Mouse (Mus musculus) naive thymus-derived CD4-positive, alpha-beta T cell, adult 5 months (primary cell): ENCODE results near the gene Kremen2. TPM values are rescaled to one million over a fixed set of nuclear protein-coding genes. Genes with fewer than 3 reads are reported as not detected.

Experiments
- polyA plus RNA-seq: library from polyadenylated mRNA; unstranded; fragments of 100-300 nt; shearing (Covaris generic); gene quantifications from one replicate; pipeline ENCODE4 v1.2.1, GENCODE M21; 2017

The Kremen2 gene
- polyA plus RNA-seq, result 0.81 TPM

DNA sequence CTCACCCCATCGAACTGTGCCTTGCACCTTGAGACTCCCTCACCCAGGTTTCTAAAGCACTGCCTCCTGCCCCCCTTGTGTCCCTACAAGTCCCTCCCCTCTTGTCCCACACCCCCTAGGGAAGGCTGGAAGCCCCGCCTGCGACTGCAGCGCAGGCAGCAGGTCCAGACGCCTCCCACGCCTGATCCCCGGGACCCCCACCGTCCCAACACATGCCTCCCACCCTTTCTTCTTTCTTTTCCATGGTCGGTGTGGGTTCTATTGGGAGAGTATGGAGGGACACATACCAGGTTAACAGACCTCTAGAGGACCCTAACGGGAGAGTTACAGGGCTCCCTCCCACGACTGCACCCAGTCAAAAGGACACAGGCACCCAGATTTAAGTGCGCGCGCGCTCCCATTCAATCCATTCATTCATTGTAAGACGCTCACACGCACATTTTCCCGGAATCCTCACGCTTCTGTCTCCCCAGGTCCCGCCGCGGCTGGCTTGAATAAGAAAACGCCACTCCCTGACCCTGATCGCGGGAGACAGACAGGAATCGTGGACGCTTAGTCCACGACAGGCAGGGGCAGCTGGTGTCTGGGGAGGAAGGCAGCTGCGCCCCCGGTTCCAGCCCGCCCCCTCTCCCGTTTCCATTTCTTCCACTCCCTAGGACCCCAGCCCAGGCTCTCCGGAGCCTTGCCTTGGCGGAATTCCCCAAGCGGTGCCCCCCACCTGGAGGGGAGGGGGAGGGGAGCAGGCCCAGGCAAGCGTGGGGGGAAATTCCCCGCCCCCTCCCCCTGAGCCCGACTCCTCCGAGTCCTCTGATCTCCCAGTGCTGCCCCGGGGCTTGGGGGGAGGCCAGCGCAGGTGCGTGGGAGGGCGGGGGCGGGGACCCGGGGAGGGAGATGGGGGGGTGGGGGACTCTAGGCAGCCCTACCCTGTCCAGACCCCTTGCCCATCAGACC is at the start of gene Kremen2:
Kremen2 (minus strand) TSS at position 533 of the 951 bp plus-strand sequence.

DNA sequence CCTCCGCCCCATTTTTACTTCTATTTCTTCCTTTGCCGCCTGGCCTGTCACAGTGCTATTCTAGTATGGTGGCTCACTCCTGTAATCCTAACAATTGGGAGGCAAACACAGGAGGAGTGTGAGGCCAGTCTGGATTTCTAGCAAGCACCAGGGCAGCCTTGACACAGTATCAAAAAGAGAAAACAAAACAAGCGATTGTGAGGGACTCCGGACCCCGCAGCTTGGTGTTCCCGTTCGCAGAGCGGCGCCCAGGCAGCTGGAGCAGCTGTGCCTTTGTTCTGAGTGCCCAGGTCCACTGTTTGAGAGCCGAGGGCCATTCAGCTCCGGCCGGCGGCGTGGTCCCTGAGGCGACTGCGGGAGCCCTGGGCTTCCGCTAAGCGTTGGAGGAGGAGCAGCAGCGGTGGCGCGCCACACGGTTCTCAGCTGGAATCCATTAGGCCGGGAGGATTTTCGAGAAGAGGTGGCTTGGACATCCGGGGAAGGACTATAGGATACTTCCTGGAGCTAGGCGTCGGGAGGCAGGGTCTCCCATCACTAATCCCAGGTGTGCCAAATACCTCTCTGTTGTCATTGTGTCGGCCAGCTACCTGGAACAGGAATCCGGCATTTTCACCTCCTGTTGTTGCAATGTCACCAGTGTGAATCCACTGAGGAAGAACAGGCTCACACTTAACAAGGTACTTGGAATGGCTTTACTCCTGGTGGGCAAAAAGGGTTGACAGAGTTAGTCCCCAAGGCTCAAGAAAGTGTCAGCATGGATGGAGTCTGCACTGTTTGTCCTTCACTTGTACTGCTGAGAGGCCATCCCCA is 44.8 kb upstream of the Kremen2 start, which contains the start of gene Srrm2:
Srrm2 (plus strand) TSS at position 264 of the 810 bp plus-strand sequence.

DNA sequence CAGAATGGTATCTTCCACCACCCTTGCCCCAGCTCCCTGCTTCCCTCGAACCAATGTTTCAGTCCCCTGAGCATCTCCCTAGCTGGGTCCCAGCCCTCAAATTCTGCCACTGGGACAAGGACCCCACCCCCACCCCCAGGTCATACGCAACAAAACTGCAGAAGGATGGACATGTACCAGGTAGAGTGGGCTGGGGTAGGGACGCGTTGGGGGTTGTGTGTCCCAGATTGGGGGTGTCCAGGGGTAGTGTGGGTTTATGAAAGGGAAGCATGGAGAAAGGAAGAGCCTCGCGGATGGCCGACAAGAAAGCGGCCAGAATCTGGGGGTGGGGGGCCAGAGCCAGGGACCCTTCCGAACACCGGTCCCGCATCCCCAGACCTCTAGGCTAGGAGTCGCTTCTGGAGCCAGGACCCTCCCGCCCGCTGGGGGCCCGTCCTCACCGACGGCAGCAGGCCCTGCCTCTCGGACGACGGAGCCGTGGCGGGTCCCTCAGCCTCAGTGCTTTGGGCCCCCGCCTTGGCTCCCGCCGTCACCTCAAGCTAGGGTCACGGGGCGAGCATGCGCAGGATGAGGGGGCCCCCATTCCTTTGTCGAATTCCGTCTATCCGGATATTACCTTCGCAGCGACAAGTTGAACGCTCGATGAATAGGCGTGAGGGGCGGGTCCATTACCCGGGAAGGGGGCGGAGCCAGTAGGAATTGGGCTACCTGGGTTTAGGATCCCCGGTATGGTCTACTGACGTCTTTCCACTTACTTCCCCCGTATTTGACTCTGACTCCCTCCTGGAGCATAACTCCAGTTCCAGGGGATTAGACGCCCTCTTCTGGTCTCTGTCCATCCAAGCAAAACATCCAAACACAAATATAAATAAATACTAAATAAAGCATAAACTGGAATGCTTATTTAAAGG is 40.2 kb upstream of the Kremen2 start, which contains the start of gene Flywch2:
Flywch2 (minus strand) TSS at position 521 of the 911 bp plus-strand sequence.

DNA sequence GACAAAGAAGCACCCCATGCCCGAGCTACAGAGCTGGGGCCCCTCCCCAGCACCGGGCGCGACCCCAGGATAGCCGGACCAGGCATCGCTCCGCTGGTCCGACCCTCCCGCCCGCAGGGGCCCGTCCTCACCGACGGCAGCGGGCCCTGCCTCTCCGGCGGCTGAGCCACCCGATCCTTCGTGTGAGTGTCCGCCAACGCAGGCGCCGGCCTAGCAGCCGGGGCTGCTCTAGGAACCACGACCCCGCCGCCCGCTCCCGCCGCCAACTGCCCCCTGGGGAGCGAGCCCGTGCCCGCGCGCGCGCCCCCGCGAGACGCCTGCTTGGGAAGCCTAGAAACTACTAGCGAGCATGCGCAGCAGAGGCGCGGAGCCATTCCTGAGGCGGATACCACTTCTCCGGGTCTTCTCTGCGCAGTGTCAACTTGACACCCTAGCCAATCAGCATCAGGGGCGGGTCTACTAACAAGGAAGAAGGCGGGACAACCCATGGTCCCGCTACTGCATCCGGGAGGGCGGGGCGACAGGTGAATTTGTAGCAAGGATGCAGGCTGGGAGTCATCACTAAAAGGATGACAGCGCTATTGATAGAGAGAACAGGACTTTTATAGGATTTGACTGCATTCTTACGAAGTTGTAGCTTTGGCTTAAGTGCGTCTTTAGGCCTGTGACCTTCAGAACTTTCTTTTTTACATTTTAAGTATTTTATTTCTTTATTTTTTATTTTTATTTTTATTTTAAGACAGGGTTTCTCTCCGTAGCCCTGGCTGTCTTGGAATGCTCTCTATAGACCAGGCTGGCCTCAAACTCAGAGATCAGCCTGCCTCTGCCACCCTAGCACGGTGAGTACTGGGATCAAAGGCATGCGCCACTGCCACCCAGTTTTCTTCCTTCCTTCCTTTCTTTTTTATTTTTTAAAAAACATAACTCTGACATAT is 25.9 kb upstream of the Kremen2 start, which contains the start of gene Flywch1:
Flywch1 (minus strand) TSS at position 319 of the 935 bp plus-strand sequence.

DNA sequence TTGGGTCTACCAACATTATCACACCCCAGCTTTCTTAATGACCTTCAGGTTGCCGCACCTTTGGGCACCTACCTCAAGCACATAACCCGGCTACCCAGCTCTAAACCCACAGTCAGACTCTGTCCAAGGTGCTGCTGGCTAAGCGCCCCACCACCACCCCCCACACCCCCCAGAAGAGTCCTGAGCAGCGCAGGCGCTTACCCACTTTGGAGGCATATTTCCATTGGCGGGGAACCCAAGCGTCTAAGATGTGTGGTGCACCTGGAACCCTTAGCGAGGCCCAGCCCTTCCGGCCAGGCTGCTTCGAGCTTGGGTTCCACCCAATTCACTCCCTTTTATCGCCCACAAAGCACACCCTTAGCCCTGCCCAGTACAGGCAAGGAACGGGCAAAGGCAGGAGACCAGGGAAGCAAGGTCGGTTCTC is 5.0 kb downstream of the Kremen2 start, which contains the start of gene Paqr4:
Paqr4 (minus strand) TSS at position 270 of the 424 bp plus-strand sequence.

DNA sequence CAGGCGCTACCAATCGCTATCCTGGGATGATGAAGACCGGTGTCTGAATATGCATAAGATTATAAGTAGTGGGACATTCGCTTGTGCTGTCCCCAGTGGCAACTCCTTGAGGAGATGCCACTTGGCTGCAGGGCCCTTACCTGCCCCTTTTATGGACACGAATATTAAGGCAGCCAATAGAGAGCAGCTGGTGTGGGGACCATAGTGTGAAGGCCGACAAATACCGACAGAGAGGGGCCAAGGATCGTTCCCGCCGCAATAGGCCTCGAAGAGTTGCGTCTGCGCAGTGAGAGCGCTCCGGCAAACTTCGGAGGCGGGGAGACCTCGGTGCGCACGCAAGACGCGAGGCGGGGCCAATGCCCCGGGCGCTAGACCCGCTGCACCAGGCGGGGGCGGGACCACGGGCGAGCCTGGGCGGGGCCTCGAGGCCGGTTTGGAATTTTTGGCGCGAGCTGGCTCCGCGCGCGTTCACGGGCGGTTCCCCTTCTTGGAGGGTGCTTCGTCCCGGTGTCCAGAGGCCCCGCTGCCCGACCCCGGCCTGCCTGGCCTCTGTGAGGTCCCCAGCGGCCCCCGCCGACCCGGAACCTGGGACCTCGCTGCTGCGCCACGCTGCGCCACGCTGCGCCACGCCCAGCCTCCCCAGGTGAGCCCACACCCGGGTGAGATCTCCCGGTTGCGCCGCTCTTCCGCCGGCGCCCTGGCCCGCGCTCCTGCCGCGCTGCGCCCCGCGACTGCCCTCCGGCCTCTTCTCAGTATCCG is 19.5 kb downstream of the Kremen2 start, which contains the start of gene Pkmyt1:
Pkmyt1 (plus strand) TSS at position 338 of the 759 bp plus-strand sequence.

DNA sequence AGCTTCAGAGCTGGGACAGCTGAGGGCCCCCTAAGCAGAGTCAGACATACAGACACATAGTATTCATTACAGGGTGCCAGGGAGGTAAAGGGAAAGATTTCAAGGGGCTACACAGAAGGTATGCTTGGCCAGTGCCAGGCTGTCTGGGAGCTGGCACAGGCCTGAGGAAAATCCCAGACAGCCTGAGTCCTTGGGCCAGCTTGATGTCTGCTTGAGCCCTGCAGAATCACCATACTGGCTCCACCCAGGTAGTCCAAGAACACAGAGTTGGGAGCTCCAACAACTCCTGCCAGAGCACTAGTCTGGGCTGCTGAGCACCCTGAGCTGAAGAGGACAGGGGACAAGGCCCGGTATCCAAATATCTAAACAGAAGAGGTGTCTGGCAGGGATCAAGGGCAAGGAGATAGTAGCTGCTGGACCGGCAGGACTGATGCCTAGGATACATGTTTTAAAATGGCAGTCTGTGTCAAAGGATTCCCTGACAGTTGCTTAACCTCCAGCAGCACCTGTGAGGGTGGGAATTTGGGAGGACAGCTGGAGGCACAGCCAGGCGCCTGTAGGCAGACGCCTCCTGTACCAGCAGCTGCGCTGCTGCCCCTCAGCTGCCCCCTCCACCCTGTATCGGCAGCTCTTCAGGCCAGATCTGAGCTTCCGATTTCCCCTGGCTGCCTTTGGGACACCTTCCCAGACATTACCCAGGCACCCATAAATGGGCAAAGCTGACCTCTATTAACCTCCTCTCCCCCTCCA is 23.1 kb downstream of the Kremen2 start, which contains the start of gene 1520401A03Rik:
1520401A03Rik (minus strand) TSS at position 408 of the 750 bp plus-strand sequence.

Other genes with a start within 250 kb of the Kremen2 start
- gene Zfp213, start 181.6 kb downstream of the Kremen2 start, polyA plus RNA-seq, result 8.3 TPM
- gene Zfp13, start 146.3 kb downstream of the Kremen2 start, polyA plus RNA-seq, result not detected
- gene Zscan10, start 145.0 kb downstream of the Kremen2 start, polyA plus RNA-seq, result 19.6 TPM
- gene Mmp25, start 100.6 kb downstream of the Kremen2 start, polyA plus RNA-seq, result not detected
- gene Bicdl2, start 85.3 kb downstream of the Kremen2 start, polyA plus RNA-seq, result not detected
- gene Hcfc1r1, start 72.2 kb downstream of the Kremen2 start, polyA plus RNA-seq, result 46.7 TPM
- gene Thoc6, start 72.0 kb downstream of the Kremen2 start, polyA plus RNA-seq, result 35.4 TPM
- 38.8 TPM for gene Tnfrsf12a, start 68.4 kb downstream of the Kremen2 start, polyA plus RNA-seq
- gene Cldn6, start 66.6 kb downstream of the Kremen2 start, polyA plus RNA-seq, result not detected
- not detected for gene Cldn9, start 61.8 kb downstream of the Kremen2 start, polyA plus RNA-seq
- 0.27 TPM for gene 1520401A03Rik, start 23.1 kb downstream of the Kremen2 start, polyA plus RNA-seq
- gene Pkmyt1, start 19.5 kb downstream of the Kremen2 start, polyA plus RNA-seq, result 57.3 TPM
- 1.00 TPM for gene Paqr4, start 5.0 kb downstream of the Kremen2 start, polyA plus RNA-seq
- 23.4 TPM for gene Flywch1, start 25.8 kb upstream of the Kremen2 start, polyA plus RNA-seq
- not detected for gene Flywch2, start 40.2 kb upstream of the Kremen2 start, polyA plus RNA-seq
- 1,111 TPM for gene Srrm2, start 44.7 kb upstream of the Kremen2 start, polyA plus RNA-seq
- 324 TPM for gene Elob, start 83.3 kb upstream of the Kremen2 start, polyA plus RNA-seq
- gene Prss33, start 90.2 kb upstream of the Kremen2 start, polyA plus RNA-seq, result not detected
- gene Prss32, start 98.0 kb upstream of the Kremen2 start, polyA plus RNA-seq, result not detected
- not detected for gene Prss41, start 98.3 kb upstream of the Kremen2 start, polyA plus RNA-seq
- gene Prss21, start 122.2 kb upstream of the Kremen2 start, polyA plus RNA-seq, result not detected
- gene Dcpp1, start 135.0 kb upstream of the Kremen2 start, polyA plus RNA-seq, result not detected
- gene Dcpp2, start 135.0 kb upstream of the Kremen2 start, polyA plus RNA-seq, result not detected
- gene Dcpp3, start 171.6 kb upstream of the Kremen2 start, polyA plus RNA-seq, result not detected
- gene Sbp, start 195.8 kb upstream of the Kremen2 start, polyA plus RNA-seq, result not detected
- not detected for gene Sbpl, start 209.4 kb upstream of the Kremen2 start, polyA plus RNA-seq
- gene Prss30, start 234.7 kb upstream of the Kremen2 start, polyA plus RNA-seq, result not detected